Mouse (Mus musculus) mammary gland, adult 2 months (tissue): ENCODE results near the gene Mmp3. TPM values are rescaled to one million over a fixed set of nuclear protein-coding genes. Genes with fewer than 3 reads are reported as not detected.

Source experiments
- polyA plus RNA-seq: library from polyadenylated mRNA; depleted of rRNA; stranded (reverse); fragments of >200 nt; gene quantifications from 2 replicates; pipeline ENCODE4 v1.2.3, GENCODE M21; 2012; ENCODE audit warnings: low replicate concordance; rRNA removed

Mmp3 gene
- polyA plus RNA-seq = 28.5 and 75.5 TPM in 2 replicates

DNA sequence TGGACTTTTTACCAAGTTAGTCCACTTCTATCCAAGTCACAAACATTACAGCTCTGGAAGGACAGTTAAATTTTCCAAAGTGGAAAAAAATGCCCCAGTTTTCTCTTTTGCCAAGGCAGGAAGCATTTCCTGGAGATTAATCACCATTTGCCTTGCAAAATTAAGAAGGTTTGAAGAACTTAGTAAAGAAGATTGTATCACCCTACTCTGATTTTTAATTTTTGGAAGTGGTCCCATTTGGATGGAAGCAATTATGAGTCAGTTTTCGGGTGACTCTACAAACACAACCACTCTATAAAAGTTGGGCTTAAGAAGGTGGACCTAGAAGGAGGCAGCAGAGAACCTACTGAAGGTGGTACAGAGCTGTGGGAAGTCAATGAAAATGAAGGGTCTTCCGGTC lies at the start of gene Mmp3:
TSS of gene Mmp3 (plus strand) at position 301 of the 400 bp plus-strand sequence.

GRCm38 (mm10) chr9:7502051-7502450 lies 56.4 kb downstream of the Mmp3 start, which contains the start of gene Mmp10:
Gene Mmp10, plus strand, starts transcription at chr9:7502352.

Other genes with a start within 250 kb of the Mmp3 start
- gene Mmp13, start 173.3 kb upstream of the Mmp3 start, polyA plus RNA-seq = 0.07 and 0.47 TPM in 2 replicates
- 0.51 and 1.7 TPM in 2 replicates for gene Mmp12, start 101.4 kb upstream of the Mmp3 start, polyA plus RNA-seq
- not detected in 2 replicates for gene Mmp1b, start 57.8 kb upstream of the Mmp3 start, polyA plus RNA-seq
- not detected in 2 replicates for gene Mmp10, start 56.5 kb downstream of the Mmp3 start, polyA plus RNA-seq
- 0.10 and 0.43 TPM in 2 replicates for gene Mmp8, start 112.6 kb downstream of the Mmp3 start, polyA plus RNA-seq
- gene Mmp27, start 125.6 kb downstream of the Mmp3 start, polyA plus RNA-seq = 0.70 and 2.3 TPM in 2 replicates
- gene Mmp20, start 182.4 kb downstream of the Mmp3 start, polyA plus RNA-seq = not detected in 2 replicates
- gene Mmp7, start 246.3 kb downstream of the Mmp3 start, polyA plus RNA-seq = 0.12 and 0.26 TPM in 2 replicates